Mouse (Mus musculus) cerebellum, adult 8-10 months (tissue): ENCODE measurements around the gene Klhl11.

Source experiments
- DNase-seq: peaks from one replicate; pipeline ENCODE4 v3.0.0; 2022

Gene Klhl11

DNA sequence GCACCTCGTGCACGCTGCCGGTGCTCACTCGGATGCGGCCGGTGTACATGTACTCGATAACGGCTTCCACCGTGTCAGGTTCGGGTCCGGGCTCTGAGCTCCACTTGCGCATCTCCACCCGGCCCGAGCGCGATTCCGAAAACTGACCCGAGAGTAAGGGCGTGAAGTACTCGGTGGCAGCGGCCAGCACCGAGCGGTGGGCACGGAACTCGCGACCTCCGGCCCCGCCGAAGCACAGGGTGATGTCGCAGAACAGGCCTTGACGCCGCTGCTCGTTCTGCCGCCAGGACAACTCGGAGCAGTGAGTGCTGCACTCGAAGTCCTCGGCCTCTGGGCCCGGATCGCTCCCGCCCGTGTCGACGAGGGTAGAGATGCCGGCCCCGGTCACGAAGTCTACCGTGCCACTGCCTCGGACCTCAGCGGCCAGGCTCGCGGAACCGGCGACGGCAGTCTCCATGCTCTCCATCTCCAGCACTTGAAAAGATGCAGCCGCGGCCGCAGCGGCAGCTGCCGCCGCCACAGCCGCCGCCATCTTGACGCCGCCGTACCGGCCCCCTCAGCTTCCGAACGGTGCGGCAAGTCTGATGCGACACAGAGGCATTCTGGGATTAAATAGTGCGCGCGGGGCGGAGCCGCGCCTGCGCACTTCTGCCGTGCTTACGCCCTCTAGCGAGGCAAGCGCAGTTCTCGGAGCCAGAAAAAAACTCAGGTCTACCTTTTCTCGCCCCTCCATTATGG, at the start of gene Klhl11:
TSS of gene Klhl11 (minus strand) at position 545 of the 738 bp plus-strand sequence.
- peak; percentile 90 for DNase-seq

DNA sequence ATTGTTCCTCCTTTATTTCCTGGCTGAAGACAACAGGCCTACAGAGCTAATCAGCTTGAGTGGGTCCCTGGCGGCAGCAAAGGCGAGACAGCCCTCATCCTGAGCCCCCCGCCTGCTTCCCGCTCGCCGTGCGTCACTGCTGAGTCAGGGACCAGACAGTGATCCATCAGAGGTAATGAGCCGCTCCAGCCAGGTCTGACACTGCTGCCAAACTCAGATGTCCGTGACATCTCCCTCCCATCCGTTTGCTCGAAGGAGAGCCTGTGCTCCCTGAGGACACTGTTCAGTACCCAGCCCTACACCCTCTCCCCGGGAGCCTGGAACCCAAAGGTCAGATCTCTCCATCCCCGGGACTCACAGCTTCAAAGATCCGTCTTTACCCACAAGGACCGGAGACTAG, 48.3 kb upstream of the Klhl11 start:
- no peak for DNase-seq

DNA sequence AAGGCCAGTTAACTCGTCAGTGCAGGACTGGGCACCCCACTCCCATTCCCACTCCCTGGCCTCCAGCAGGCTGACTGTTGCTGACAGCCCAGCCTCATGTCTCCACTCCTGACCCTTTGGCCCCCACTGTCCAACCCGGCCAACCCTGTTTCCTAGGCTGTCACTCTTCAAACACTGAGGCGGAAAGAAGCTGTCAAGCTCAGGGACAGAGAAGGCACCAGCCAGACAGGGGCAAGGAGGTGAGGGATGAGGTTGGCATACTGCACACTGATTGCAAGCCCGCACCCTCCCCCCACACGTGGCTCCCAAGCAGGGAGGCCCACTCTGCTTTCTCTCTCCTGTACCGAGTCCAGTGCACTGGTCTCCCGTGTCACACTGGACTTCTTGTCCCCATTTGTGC, 46.6 kb upstream of the Klhl11 start:
- DNase-seq, result no peak

DNA sequence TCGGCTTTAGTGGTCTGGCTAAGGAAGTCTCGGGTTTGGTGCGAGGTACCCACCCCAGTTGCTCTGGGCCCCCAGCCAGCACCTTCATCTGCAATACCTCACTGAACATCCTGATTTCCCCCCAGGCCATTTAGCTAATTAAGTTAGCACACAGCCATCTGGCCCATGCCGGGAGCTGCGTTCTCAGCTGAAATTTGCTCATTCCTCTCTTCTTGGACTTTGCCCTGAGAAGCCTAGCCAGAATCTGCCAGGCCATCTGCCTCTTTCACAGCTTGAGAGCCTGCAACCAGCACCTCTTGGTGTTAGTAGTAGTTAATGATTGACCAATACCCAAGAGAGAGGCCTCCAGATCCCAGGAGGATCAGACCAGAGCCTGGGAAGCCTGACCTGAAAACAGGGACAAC, 45.6 kb upstream of the Klhl11 start:
- peak; percentile 82 for DNase-seq

DNA sequence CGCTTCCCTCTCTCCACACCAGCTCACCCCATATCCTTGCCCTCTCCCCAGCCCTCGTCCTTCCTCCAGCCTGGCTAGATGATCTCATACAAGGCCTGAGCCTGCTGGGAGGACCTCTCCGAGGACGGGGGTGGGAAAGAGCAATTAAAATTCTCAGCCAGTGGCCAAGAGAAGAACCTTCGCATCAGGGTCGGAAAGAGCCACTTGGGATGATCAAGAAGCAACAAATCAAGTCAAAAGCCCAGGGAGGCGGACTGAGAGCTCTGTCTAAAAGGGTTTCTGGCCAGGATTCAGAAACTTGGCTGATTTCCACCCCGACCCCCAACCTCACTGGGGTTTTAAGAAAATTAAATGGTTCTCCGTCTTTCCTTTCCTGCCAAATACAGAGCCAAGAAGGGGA, 43.8 kb upstream of the Klhl11 start:
- DNase-seq, result no peak

DNA sequence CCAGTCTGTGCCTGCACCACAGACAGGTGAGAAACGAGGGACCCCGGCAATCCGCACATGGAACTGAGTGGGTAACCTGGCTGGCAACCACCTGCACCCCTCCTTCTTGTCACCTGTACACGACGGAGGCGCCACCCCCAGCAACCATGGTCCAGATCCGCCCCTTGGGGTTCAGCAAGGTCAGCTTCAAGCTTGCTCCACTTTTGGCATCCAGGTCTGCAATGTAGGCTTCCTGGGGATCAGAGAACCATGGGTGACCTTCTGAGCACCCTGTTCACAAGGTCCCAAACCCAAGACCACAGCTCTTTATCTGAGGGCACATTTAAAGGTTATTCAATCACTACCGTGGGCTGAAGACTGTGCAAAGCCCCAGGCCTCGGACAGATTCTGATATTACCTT, 43.2 kb upstream of the Klhl11 start:
- DNase-seq, result no peak

DNA sequence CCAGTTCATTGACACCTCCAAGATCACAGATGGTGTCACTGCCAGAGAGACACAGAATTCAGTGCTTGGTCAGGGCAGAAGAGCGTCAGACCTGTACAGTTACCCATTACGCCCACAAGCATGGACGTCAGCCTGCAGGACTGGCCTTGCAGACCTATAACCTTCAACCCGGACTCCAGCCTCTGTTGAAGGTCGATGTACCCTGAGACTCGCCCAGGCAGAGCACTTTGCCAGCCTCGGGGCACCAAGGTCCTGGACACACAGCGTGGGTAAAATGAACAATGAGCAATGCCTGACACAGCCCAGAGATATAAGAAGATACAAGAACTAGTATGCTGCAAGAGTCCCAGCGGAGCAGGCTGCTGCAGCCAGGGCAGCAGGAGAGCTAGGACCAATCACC, 42.5 kb upstream of the Klhl11 start:
- DNase-seq, result no peak

DNA sequence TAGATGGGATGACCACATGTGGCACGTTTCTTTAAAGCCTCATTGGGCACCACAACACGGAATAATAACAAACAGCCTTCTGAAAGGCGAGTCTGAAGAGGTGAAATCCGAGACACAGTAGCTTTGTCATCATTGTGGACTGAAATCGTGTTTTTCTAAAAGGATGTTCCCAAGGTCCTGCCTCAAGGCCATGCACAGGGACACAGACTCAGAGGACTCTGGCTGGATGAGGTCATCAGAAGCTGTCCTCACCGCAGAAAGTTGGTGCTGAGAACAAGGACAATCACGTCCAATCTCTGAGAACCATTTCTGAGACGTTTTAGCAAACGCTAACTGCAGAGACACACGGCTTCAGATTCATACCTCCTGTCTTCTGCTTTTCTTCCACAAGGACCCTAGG, 41.2 kb upstream of the Klhl11 start:
- no peak for DNase-seq

DNA sequence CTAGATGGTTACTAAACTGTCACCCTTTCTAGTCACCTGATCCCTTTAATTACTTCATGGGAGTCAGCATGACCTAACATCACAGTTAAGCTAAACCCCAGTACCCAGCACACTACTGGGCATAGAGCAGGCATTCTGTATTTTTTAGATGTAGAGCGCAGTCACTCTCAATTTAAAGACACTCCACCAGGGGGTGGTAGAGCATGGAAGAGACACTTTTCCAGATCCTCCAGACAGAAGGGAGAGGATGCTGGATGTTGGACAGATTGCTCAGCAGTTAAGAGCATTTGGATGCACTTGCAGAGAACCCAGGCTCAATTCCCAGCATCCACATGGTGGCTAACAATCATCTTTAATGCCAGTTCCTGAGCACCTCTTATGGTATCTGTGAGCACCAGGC, 39.8 kb upstream of the Klhl11 start:
- DNase-seq, result no peak

DNA sequence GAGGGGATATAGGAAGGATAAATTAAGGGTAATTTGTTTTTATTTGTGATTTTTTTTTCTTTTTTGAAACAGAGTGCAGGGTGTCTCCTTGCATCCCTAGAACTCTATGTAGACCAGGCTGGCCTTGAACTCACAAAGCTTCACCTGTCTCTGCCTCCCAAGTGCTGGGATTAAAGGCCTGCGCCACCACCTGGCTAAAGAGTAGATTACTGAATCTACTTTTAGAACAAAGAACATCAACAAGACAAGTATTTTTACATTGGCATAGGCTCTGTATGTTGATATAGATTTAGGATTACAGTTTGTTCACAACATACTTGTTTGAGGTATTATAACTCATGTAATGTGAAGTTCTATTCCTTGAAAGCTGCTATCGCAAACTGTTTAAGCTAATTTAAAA, 38.0 kb upstream of the Klhl11 start:
- DNase-seq, result no peak

DNA sequence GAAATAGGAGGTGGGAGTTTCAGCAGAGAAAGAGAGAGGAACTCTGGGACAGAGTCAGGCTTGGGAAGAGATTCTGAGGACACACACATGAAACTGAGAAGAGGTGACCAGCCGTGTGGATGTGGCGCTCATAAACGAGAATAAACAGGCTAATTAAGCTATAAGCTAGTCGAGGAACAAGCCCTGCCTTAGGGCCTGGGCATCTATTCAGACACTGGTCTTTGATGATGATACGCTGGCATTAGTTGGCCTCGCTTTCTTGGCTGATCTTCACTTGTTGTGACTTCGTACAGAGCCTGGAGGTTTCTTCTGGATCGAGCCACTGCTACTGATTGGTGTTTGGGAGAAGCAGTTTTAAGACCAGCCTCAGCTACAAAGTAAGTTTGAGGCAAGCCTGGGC, 33.5 kb upstream of the Klhl11 start:
- no peak for DNase-seq

DNA sequence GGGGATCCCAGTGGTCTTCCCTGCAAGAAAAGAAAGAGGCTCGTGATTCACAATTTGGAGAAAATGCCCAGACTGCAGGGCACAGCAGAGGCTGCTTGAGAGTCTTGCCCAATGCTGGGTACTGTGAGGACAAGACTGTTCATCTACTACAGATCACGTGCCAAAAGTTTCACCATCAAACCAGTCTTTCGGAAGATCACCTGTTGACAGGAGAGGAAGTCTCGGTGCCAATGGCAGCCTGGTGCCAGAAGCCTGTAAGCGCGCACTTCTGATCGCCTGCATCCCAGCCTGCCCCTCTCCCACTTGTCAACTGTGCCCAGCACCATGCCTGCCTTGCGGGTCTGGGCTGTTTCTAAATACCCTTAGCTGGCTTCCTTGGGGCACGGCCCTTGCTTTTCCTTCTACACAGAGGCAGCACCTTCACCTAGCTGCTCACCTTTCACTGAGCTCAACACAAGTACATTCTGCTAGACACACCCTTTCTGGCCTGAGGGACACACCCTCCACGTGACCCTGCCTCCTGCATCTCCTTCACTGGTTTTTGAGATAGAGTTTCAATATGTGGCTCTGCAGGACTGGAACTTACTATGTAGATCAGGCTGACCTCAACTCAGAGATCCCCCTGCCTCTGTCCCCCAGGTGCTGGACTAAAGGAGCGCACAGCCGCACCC, 32.6 kb upstream of the Klhl11 start:
- DNase-seq, result no peak

DNA sequence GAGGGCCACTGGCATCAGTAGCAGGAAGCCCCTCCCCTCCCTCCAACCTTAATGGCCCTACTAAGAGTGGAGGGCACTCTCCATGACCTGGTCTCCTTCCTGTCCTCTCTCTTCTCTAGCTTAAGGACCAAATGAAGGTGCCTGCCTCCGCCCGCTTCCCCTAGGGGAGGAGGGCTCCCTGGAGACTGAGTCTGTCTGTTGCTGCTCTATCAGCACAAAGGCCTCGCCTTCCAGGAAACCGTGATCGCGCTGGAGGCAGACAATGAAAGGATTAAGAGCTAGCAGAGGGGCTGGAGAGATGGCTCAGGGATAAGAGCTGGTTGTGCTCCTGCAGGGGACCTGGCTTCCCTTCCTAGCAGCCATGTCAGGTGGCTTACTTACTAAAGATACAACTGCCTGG, 28.8 kb upstream of the Klhl11 start:
- DNase-seq, result no peak

DNA sequence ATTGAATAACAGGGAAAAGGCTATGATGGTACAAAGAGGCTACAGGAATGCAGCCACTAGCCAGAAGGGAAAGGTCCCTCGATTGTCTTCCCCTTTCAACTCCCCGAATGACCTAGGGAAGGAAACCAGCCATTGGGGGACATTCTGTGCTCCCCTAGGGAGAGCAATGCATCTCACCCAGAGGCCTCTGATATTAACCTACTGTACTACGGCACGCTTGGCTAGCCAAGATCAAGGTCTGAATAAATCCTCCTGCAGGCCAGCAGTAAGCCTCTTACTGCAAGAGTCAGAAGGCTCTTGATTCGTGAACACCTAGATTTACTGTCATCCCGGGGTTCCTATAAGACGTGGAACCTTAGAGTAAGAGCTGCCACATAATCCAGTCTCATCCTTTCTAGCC, 28.1 kb upstream of the Klhl11 start:
- DNase-seq, result no peak

DNA sequence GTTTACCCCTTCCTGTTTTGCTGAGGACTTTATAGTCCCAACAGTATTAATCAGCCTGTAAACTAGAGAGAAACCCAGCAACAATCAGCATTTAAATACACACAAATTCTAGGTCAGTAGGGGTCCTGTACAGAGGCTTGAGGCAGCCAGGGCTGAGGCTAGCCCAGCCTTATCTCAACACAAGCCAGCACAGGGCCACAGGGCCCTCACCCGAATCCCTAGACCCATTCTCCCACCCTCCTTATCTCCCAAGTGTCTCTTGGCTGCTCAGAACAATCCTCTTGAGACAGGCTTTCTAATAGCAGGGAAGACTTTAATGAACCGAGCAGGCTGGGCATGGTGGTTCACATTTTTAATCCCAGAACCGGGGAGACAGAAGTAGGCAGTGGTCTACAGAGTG, 27.7 kb upstream of the Klhl11 start:
- no peak for DNase-seq

DNA sequence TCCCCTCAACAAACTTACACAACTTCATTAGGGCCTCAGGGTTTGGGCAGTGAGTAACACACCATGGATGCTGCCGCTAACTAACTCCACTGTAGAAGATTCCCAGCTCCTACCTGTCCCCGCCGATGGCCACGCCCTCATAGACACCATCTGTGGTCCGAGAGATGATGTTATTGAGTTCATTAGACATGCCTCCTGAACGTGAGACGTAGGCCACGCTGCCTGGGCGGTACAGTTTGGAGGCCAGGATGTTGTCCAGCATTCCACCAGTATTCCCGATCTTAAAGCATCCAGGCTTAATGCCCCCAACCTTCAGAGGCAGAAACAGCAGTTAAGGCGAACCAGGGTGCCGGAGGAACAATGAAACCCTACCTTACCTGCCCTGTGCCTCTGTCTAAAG, 21.2 kb upstream of the Klhl11 start:
- DNase-seq, result no peak

DNA sequence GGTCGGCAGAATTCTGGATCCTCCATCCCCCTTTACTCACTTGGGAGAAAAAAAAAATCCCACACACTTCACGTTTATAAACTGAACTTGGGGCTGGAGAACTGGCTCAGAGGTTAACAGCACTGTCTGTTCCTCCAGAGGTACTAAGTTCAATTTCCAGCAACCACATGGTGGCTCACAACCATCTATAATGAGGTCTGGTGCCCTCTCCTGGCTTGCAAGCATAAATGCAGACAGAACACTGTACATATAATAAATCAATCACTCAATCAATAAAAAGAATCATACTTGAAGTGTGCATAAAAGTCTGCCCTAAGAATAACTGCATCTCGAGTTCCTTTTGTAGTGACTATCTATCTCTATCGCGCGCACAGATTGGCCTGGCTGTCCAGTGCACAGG, 18.4 kb upstream of the Klhl11 start:
- DNase-seq, result no peak

DNA sequence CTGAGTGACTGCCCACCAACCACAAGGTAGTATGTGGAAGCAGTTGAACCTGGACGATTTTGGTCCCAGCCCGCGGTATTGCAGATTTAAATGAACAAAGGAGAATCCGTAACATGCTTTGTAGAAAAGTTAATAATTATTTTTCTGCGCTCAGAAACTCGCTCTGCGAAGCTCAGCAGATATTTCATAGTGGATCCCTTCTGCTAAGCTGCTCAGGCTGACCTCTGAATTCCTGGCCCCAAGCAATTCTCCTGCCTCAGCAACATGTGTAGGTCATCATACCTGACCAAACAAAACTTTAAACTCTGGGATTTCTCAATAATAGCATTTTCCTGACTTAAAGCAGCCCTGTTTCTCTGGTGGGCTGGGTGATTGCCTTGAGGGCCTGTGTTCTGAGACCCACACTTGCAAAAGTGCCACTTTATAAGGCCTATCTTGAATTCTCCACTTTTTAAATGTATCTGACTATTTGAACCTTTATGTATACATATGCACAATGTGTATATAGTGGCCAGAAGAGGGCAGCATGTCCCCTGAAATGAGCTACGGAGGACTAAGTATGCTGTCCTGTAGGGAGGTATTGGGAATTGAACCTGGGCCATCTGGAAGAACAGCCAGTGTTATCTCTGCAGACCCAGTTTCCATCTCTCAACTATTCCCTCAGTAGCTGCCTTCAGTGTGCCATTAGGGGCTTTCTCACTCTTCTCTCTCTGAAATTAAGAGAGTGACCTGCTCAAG, 13.4 kb upstream of the Klhl11 start:
- peak; percentile 36 for DNase-seq

DNA sequence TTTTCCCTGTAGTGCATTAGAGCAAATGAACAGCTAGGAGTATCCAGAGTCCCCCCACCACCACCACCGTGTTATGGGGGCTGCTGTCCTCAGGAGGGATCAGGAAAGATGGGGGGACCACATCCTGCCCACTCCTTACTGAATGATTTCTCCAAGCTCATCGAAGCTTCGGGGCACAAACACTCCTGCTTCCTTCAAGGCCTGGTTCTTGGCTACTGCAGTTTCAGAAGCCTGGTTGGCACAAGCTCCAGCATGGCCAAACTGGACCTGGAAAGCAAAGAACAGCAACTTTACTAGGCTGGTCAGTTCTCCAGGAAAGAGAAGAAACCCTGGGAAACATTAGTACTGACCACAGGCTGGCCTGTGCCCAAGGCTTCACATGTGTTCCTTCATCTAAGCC, 11.9 kb upstream of the Klhl11 start:
- DNase-seq, result no peak

DNA sequence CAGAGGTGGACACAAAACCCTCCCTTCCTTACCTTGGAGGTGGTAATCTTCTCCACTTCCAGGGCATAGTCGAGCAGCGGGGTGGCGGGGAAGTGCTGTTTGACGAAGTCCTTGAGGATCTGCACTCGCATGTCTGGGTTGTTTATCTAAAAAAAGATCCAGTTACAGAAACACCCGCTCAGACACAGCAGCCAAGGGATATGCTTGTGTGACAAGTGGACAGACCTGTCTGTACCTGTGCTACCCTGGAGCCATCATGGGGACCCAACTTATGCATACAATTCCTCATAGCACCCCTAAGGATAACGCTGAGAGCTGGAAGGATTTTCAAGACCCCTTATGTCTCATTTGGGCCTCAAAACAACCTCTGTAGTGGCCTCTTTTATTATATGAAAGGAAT, 6.6 kb upstream of the Klhl11 start:
- DNase-seq, result no peak

DNA sequence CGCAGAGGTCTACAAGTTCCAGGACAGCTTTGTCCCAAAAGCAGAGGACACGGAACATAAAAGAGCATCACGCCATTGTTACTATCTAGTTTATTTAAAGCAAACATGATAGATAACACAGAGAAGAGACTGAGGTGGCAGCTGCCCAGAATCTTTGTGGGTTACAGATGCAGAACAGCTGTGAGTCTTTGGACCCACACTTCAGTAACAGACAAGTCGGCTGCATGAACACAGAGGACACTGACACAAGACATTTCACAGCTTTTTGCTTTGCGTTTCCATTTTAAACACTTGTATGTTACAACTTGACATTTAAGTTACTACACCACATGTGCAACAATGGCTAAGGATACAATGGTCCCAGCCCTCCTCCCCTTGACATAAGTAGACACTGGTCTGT, 3.7 kb upstream of the Klhl11 start:
- no peak for DNase-seq

DNA sequence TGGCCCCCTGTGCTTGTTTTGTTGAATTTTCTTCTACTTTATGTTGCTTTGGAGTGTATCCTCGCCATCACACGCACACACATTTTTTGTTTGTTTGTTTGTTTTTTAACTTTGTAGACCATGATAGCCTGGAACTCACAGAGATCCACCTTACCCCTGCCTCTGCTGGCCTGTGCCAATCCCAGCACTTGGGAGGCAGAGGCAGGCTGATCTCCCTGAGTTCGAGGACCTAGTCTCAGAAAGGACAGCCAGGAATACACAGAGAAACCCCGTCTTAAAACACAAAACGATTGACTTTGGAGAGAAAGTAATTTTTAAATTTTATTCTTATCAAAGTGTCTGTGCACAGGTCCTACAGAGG, 374 bp upstream of the Klhl11 start:
- DNase-seq, result no peak

DNA sequence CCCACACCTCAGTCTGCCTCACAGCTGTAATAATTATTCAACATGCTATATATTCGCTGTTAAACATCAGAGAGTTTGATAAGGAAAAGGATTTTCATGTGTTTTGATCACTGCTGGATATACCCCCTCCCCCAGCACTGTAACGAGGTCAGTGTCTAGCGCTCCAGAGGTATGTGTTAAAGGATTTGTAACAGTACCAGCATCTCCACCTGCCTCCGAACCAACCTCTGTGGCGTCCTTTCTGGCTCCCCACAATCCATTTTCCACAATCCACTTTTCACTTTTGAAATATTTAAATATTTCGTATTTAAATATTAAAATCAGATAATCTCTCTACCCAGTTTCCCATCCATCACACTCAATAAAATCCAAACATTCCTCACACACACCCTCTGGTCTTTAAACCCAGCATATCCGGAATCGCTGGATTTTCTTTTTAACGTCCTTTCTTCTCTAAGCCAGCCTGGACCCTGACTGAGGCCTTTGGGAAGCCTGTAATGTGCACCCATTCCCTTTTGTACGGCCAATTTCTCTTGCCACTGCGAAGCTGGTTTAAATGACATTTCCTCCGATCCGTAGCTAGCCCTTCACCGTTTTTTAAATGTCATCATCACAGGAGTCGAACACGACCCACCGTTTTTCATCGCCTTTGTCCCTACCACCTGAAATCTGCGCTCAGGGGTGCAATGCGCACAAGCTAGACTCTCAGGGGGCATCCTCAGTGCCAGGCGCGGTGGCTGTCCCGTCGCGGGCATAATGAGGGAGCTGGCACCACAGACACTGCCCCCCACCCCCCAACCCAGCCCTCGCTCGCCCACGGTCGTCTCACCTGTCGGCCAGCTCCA, 967 bp downstream of the Klhl11 start:
- no peak for DNase-seq
